Mouse (Mus musculus): Measurements from ENCODE around the gene Wnt5a. TPM values are rescaled to one million over a fixed set of nuclear protein-coding genes. Genes with fewer than 3 reads are reported as not detected.

Wnt5a gene
- polyA plus RNA-seq, 1 experiment from 2014 or later = 12.2 TPM

- Histone ChIP-seq H3K4me2 (replicated peaks; ENCODE audit: low read depth) (peak overlapping the region; percentile 86), H3K4me1 (replicated peaks; ENCODE audit: control insufficient read depth, insufficient read depth) (peaks cover 3% of the 10 kb centered on the region; the same call in 1 of the 2 replicates), H3K4me3 (ENCODE audit: low read depth, low read length) (peak overlapping the region; percentile 46), H3K27me3 (ENCODE audit: control insufficient read depth, insufficient read depth, low read length) (no peaks in the 10 kb centered on the region), H3K9me3 (ENCODE audit: control insufficient read depth, low read length) (no peaks in the 10 kb centered on the region), H3K36me3 (ENCODE audit: control insufficient read depth, insufficient read depth, low read length) (no peaks in the 10 kb centered on the region), H3K9ac (ENCODE audit: low read length) (peak overlapping the region; percentile 59), H3K27ac (replicated peaks) (peak overlapping the region; percentile 53; the same call in 1 of the 2 replicates)
- TF ChIP-seq EP300 (optimal IDR thresholded peaks at IDR 0.05) (no peak), CTCF (IDR thresholded peaks at IDR 0.05; ENCODE audit: low read depth) (peak; percentile 47)
- peak; percentile 41 for DNase-seq (ENCODE audit: low spot score)
- ATAC-seq (ENCODE audit: low FRiP score, low TSS enrichment) = no peak
- WGBS = 7% methylated on average over 29 of the region's 29 CpGs
These were observed 5.9 kb downstream of the Wnt5a start for GRCm38 (mm10) chr14:28510341-28511028.

GRCm38 (mm10) chr14:28511029-28511651 lies 6.6 kb downstream of the Wnt5a start:
- 3% methylated on average over 38 of the region's 41 CpGs for WGBS
- no peaks in the 10 kb centered on the region for H3K27me3 ChIP-seq (ENCODE audit: control insufficient read depth, insufficient read depth, low read length)
- H3K36me3 ChIP-seq (ENCODE audit: control insufficient read depth, insufficient read depth, low read length) = no peaks in the 10 kb centered on the region
- no peaks in the 10 kb centered on the region for H3K9me3 ChIP-seq (ENCODE audit: control insufficient read depth, low read length)
- no peak for DNase-seq (ENCODE audit: low spot score)
- peak overlapping the region; percentile 24; the same call in 1 of the 2 replicates for H3K27ac ChIP-seq (replicated peaks)
- H3K4me2 ChIP-seq (replicated peaks; ENCODE audit: low read depth) = peak overlapping the region; percentile 86
- H3K4me3 ChIP-seq (ENCODE audit: low read depth, low read length) = peak overlapping the region; percentile 46
- H3K4me1 ChIP-seq (replicated peaks; ENCODE audit: control insufficient read depth, insufficient read depth) = peaks cover 3% of the 10 kb centered on the region; the same call in 1 of the 2 replicates
- ATAC-seq (ENCODE audit: low FRiP score, low TSS enrichment) = no peak
- no peak for TF ChIP-seq EP300 (optimal IDR thresholded peaks at IDR 0.05)
- no peak for TF ChIP-seq CTCF (IDR thresholded peaks at IDR 0.05; ENCODE audit: low read depth)
- peak overlapping the region; percentile 59 for H3K9ac ChIP-seq (ENCODE audit: low read length)

- no peak for ATAC-seq (ENCODE audit: low FRiP score, low TSS enrichment)
These were observed 8.4 kb downstream of the Wnt5a start for GRCm38 (mm10) chr14:28512805-28513590.

GRCm38 (mm10) chr14:28514171-28514570 lies 9.6 kb downstream of the Wnt5a start:
- ATAC-seq (ENCODE audit: low FRiP score, low TSS enrichment) (no peak), DNase-seq (ENCODE audit: low spot score) (no peak)
- 38% methylated on average over 2 of the region's 2 CpGs for WGBS
- no peak for TF ChIP-seq CTCF (IDR thresholded peaks at IDR 0.05; ENCODE audit: low read depth)
- TF ChIP-seq EP300 (optimal IDR thresholded peaks at IDR 0.05) = no peak
- H3K4me2 ChIP-seq (replicated peaks; ENCODE audit: low read depth) = no peak overlapping the region
- peaks cover 3% of the 10 kb centered on the region; the same call in 1 of the 2 replicates for H3K4me1 ChIP-seq (replicated peaks; ENCODE audit: control insufficient read depth, insufficient read depth)
- H3K9me3 ChIP-seq (ENCODE audit: control insufficient read depth, low read length) = no peaks in the 10 kb centered on the region
- no peak overlapping the region for H3K27ac ChIP-seq (replicated peaks)
- H3K4me3 ChIP-seq (ENCODE audit: low read depth, low read length) = no peak overlapping the region
- peaks cover 3% of the 10 kb centered on the region; the same call in 1 of the 2 replicates for H3K36me3 ChIP-seq (ENCODE audit: control insufficient read depth, insufficient read depth, low read length)
- no peaks in the 10 kb centered on the region for H3K27me3 ChIP-seq (ENCODE audit: control insufficient read depth, insufficient read depth, low read length)
- H3K9ac ChIP-seq (ENCODE audit: low read length) = no peak overlapping the region

More at GRCm38 (mm10) chr14:28512805-28513590, 8.4 kb downstream of the Wnt5a start:
- H3K36me3 ChIP-seq (ENCODE audit: control insufficient read depth, insufficient read depth, low read length) = peaks cover 3% of the 10 kb centered on the region; the same call in 1 of the 2 replicates
- H3K27ac ChIP-seq (replicated peaks) = no peak overlapping the region
- TF ChIP-seq CTCF (IDR thresholded peaks at IDR 0.05; ENCODE audit: low read depth) (no peak), EP300 (optimal IDR thresholded peaks at IDR 0.05) (no peak)
- no peaks in the 10 kb centered on the region for H3K9me3 ChIP-seq (ENCODE audit: control insufficient read depth, low read length)
- no peaks in the 10 kb centered on the region for H3K27me3 ChIP-seq (ENCODE audit: control insufficient read depth, insufficient read depth, low read length)
- H3K9ac ChIP-seq (ENCODE audit: low read length) = no peak overlapping the region
- WGBS = 86% methylated on average over 5 of the region's 5 CpGs
- peaks cover 3% of the 10 kb centered on the region; the same call in 1 of the 2 replicates for H3K4me1 ChIP-seq (replicated peaks; ENCODE audit: control insufficient read depth, insufficient read depth)
- DNase-seq (ENCODE audit: low spot score) = no peak
- no peak overlapping the region for H3K4me3 ChIP-seq (ENCODE audit: low read depth, low read length)
- no peak overlapping the region for H3K4me2 ChIP-seq (replicated peaks; ENCODE audit: low read depth)

- Histone ChIP-seq H3K36me3 (ENCODE audit: control insufficient read depth, insufficient read depth, low read length) (peaks cover 3% of the 10 kb centered on the region; the same call in 1 of the 2 replicates), H3K27me3 (ENCODE audit: control insufficient read depth, insufficient read depth, low read length) (no peaks in the 10 kb centered on the region), H3K9ac (ENCODE audit: low read length) (no peak overlapping the region), H3K4me1 (replicated peaks; ENCODE audit: control insufficient read depth, insufficient read depth) (0 out of 2 replicates have a peak, but pooled peaks cover under 1% of the 10 kb centered on the region), H3K4me3 (ENCODE audit: low read depth, low read length) (no peak overlapping the region), H3K4me2 (replicated peaks; ENCODE audit: low read depth) (no peak overlapping the region), H3K9me3 (ENCODE audit: control insufficient read depth, low read length) (no peaks in the 10 kb centered on the region), H3K27ac (replicated peaks) (no peak overlapping the region)
- WGBS = 65% methylated on average over 6 of the region's 6 CpGs
- TF ChIP-seq CTCF (IDR thresholded peaks at IDR 0.05; ENCODE audit: low read depth) (no peak), EP300 (optimal IDR thresholded peaks at IDR 0.05) (no peak)
- no peak for DNase-seq (ENCODE audit: low spot score)
- no peak for ATAC-seq (ENCODE audit: low FRiP score, low TSS enrichment)
These were observed 10.8 kb downstream of the Wnt5a start for GRCm38 (mm10) chr14:28515331-28515730.
